Mouse (Mus musculus) liver, embryonic 11.5 days (tissue): ENCODE results near the gene 3110040M04Rik. TPM values are rescaled to one million over a fixed set of nuclear protein-coding genes. Genes with fewer than 3 reads are reported as not detected.

Experiments used
- ATAC-seq: fragments of 200-750 bp; cut with Nextera tagmentation; replicated peaks from 2 replicates; pipeline ENCODE4 v1.8.0; 2017; ENCODE audit warnings: moderate number of reproducible peaks, mild to moderate bottlenecking, moderate TSS enrichment, moderate library complexity; ENCODE audit not compliant: low FRiP score
- DNase-seq: peaks from one replicate; pipeline ENCODE4 v3.0.0-alpha.2; 2017; ENCODE audit warnings: low spot score
- H3K27ac ChIP-seq: fragments of 300-500 bp; sonication (generic); 2 replicates; pipeline ENCODE4 v1.5.1; 2014; ENCODE audit warnings: mild to moderate bottlenecking, low read depth, low read length, control low read depth
- H3K27me3 ChIP-seq: fragments of 300-500 bp; sonication (generic); replicated peaks from 2 replicates; pipeline ENCODE4 v1.6.1; 2014; ENCODE audit warnings: low read length, mixed read lengths; ENCODE audit not compliant: control insufficient read depth, insufficient read depth
- H3K36me3 ChIP-seq: fragments of 300-500 bp; sonication (generic); 2 replicates; pipeline ENCODE4 v1.6.1; 2014; ENCODE audit warnings: mild to moderate bottlenecking, low read length, moderate library complexity, mixed read lengths; ENCODE audit not compliant: control insufficient read depth, insufficient read depth
- H3K4me1 ChIP-seq: fragments of 300-500 bp; sonication (generic); replicated peaks from 2 replicates; pipeline ENCODE4 v1.6.1; 2014; ENCODE audit warnings: low read length, mixed read lengths; ENCODE audit not compliant: control insufficient read depth, insufficient read depth
- H3K4me2 ChIP-seq: fragments of 300-500 bp; sonication (generic); 2 replicates; pipeline ENCODE4 v1.6.1; 2014; ENCODE audit warnings: mild to moderate bottlenecking, control low read depth, moderate library complexity
- H3K4me3 ChIP-seq: fragments of 300-500 bp; sonication (generic); 2 replicates; pipeline ENCODE4 v1.5.1; 2014; ENCODE audit warnings: low read depth, low read length, control low read depth
- H3K9ac ChIP-seq: fragments of 300-500 bp; sonication (generic); 2 replicates; pipeline ENCODE4 v1.6.1; 2014; ENCODE audit warnings: low read depth, low read length, control low read depth
- H3K9me3 ChIP-seq: fragments of 300-500 bp; sonication (generic); 2 replicates; pipeline ENCODE4 v1.6.1; 2016; ENCODE audit warnings: low read length, inconsistent platforms, mixed read lengths; ENCODE audit not compliant: control insufficient read depth
- WGBS: fragments of 180-500 bp; shearing (Covaris S2); extraction: QIAGEN DNeasy Blood & Tissue Kit; methylation state at CpG from one replicate; pipeline ENCODE4 v1.1.7; 2014; 5-methylcytosine and 5-hydroxymethylcytosine counted together
- polyA plus RNA-seq: library from polyadenylated mRNA; unstranded; fragments of >200 nt; fragmentation: Nextera tagmentation; extraction: Ambion mirVana; gene quantifications from 2 replicates; pipeline ENCODE4 v1.2.1, GENCODE M21; 2014

3110040M04Rik gene
- polyA plus RNA-seq, 1 experiment from 2014 or later = 1.0 TPM

DNA sequence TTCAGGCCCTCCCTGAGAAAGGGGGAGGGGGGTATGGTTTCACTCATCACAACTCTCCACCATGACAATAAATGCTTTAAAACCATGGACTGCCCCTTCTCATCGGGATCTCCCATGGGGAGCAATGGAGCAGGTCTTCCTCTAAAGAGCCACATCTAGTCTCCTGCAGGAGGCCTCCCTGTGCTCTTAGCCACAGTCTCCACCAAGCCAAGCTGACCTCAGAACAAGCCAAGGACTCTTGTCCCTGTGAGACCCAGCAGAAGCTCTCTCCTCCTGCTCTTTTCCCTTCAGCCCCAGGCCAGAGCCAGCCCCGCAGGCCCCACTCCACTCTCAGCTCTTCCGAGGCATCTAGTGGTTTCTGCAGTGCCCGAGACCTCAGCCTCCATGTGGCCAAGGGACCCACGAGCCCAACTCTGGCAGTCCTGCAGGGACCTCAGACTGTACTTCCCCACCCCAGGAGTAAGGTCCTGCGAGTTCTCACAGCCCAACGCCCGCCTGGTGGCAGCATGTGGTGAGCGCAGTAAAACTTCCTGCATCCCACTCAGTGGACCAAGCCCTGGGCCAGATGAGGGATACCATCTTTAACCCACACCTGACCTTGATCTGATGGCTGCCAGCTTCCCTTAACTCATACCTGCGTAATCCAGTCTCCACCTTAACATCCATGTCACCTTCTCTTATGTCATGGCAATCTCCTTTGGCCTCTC lies 18.8 kb downstream of the 3110040M04Rik start:
- DNase-seq (no peak), ATAC-seq (no peak)
- Histone ChIP-seq H3K27ac (no peak overlapping the region), H3K27me3 (no peaks in the 10 kb centered on the region), H3K9ac (no peak overlapping the region), H3K36me3 (no peaks in the 10 kb centered on the region), H3K4me3 (no peak overlapping the region), H3K4me2 (no peak overlapping the region), H3K9me3 (no peaks in the 10 kb centered on the region), H3K4me1 (no peaks in the 10 kb centered on the region; the same call in 1 of the 2 replicates)
- 75% methylated on average over 10 of the region's 10 CpGs for WGBS

DNA sequence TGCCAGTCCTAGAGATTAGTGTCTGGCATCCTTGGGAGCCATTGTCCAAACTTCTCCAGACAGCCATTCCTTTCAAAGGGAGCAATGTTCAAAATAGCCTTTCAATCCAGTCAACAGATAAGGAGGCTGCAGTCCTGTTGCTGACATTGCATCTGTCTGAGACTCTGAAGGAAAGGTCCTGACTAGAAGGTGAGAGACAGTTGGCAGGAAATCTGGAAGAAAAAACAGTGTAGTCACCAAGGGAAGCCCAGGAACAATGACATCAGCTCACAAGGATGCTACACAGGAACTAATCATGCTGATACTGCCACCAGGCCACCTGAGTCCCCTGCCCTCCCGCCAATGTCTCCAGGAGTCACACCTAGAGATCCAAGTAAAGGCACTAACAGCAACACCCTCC lies 19.5 kb downstream of the 3110040M04Rik start:
- Histone ChIP-seq H3K27me3 (no peaks in the 10 kb centered on the region), H3K4me1 (no peaks in the 10 kb centered on the region; the same call in 1 of the 2 replicates), H3K9ac (no peak overlapping the region), H3K9me3 (no peaks in the 10 kb centered on the region), H3K36me3 (no peaks in the 10 kb centered on the region), H3K27ac (no peak overlapping the region), H3K4me3 (no peak overlapping the region), H3K4me2 (no peak overlapping the region)
- ATAC-seq = no peak
- no peak for DNase-seq
- WGBS = 35% methylated on average over 1 of the region's 1 CpGs

GRCm38 (mm10) chr1:151224536-151224935 lies 20.6 kb downstream of the 3110040M04Rik start:
- DNase-seq (no peak), ATAC-seq (no peak)
- H3K4me3 ChIP-seq = no peak overlapping the region
- H3K9me3 ChIP-seq = no peaks in the 10 kb centered on the region
- H3K4me1 ChIP-seq = no peaks in the 10 kb centered on the region; the same call in 1 of the 2 replicates
- WGBS = 92% methylated on average over 1 of the region's 1 CpGs
- H3K27ac ChIP-seq = no peak overlapping the region
- no peaks in the 10 kb centered on the region for H3K27me3 ChIP-seq
- no peaks in the 10 kb centered on the region for H3K36me3 ChIP-seq
- no peak overlapping the region for H3K4me2 ChIP-seq
- no peak overlapping the region for H3K9ac ChIP-seq

GRCm38 (mm10) chr1:151227506-151227905 lies 23.6 kb downstream of the 3110040M04Rik start:
- Histone ChIP-seq H3K9ac (no peak overlapping the region), H3K4me2 (no peak overlapping the region), H3K27ac (no peak overlapping the region), H3K4me1 (no peaks in the 10 kb centered on the region; the same call in 1 of the 2 replicates), H3K27me3 (no peaks in the 10 kb centered on the region), H3K4me3 (no peak overlapping the region), H3K9me3 (no peaks in the 10 kb centered on the region), H3K36me3 (no peaks in the 10 kb centered on the region)
- ATAC-seq (no peak), DNase-seq (no peak)
- WGBS = 78% methylated on average over 8 of the region's 8 CpGs

DNA sequence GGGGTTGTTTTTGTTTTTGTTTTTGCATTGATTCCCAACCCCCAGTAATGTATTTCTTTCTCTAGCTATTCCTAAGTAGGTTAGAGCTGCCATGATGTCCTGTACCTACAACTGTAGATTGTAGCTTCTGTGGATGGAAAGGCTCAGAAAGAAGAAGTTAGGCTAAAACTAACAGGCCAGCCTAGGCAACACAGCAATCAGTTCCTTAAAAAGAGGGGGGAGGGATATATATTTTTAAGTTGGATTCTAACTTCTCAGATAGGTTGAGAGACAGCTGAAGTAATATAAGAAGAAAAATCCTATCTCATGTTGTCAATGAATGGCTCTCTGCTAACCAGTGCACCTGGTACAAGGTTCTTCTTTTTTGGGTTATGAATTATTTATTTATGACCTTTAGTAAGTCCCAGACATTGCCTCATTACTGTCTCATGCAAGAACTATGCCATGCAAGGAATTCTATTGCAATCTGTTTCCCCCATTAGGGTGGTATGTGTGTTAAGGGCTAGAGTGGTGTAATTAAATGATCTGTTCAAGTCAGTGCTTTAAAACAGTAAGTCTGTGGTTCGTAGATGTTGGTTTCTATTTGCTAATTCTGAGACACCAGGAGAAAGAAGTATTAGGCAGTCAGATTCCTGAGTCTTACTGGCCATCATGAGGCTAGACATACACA lies 24.5 kb downstream of the 3110040M04Rik start:
- DNase-seq (no peak), ATAC-seq (no peak)
- H3K36me3 ChIP-seq = no peaks in the 10 kb centered on the region
- H3K4me1 ChIP-seq = no peaks in the 10 kb centered on the region
- WGBS = 74% methylated on average over 1 of the region's 1 CpGs
- H3K9ac ChIP-seq = no peak overlapping the region
- no peak overlapping the region for H3K4me2 ChIP-seq
- H3K4me3 ChIP-seq = no peak overlapping the region
- no peaks in the 10 kb centered on the region for H3K27me3 ChIP-seq
- no peaks in the 10 kb centered on the region for H3K9me3 ChIP-seq
- H3K27ac ChIP-seq = no peak overlapping the region

GRCm38 (mm10) chr1:151232346-151232745 lies 28.4 kb downstream of the 3110040M04Rik start:
- Histone ChIP-seq H3K4me3 (no peak overlapping the region), H3K9me3 (no peaks in the 10 kb centered on the region), H3K27ac (no peak overlapping the region), H3K36me3 (no peaks in the 10 kb centered on the region), H3K9ac (no peak overlapping the region), H3K4me1 (no peaks in the 10 kb centered on the region), H3K27me3 (no peaks in the 10 kb centered on the region), H3K4me2 (no peak overlapping the region)
- DNase-seq = no peak
- no peak for ATAC-seq
- WGBS = 81% methylated on average over 3 of the region's 3 CpGs

GRCm38 (mm10) chr1:151233756-151234155 lies 29.8 kb downstream of the 3110040M04Rik start:
- 83% methylated on average over 3 of the region's 3 CpGs for WGBS
- H3K4me3 ChIP-seq = no peak overlapping the region
- H3K27ac ChIP-seq = no peak overlapping the region
- H3K9me3 ChIP-seq = no peaks in the 10 kb centered on the region
- no peaks in the 10 kb centered on the region for H3K27me3 ChIP-seq
- H3K4me1 ChIP-seq = no peaks in the 10 kb centered on the region
- DNase-seq (no peak), ATAC-seq (no peak)
- H3K9ac ChIP-seq = no peak overlapping the region
- no peaks in the 10 kb centered on the region for H3K36me3 ChIP-seq
- H3K4me2 ChIP-seq = no peak overlapping the region

DNA sequence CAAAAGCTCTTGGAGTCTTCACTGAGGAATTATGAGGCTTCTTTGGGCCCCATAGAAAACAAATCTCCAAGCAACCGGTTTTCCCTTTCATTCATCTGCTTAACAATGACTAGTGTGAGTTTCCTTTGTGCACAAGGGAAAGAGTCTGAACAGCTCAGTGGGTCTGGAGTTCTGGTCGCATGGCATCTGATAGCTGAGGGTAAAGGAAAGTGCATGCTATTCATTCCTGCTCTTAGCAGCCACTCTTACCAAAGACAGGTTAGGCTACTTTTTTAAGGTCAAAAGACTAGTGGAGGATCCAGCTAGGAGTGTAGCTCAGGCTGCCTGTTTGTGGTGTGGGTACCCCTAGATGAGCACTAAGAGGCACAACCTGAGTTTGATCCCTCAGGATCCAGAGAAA lies 31.7 kb downstream of the 3110040M04Rik start:
- DNase-seq (no peak), ATAC-seq (no peak)
- WGBS = 68% methylated on average over 2 of the region's 2 CpGs
- Histone ChIP-seq H3K27ac (no peak overlapping the region), H3K4me3 (no peak overlapping the region), H3K4me1 (no peaks in the 10 kb centered on the region), H3K9ac (no peak overlapping the region), H3K27me3 (no peaks in the 10 kb centered on the region), H3K4me2 (no peak overlapping the region), H3K9me3 (no peaks in the 10 kb centered on the region), H3K36me3 (no peaks in the 10 kb centered on the region)
